Mouse (Mus musculus) embryonic facial prominence, embryonic 15.5 days (tissue): ENCODE data around the gene Fis1. TPM values are rescaled to one million over a fixed set of nuclear protein-coding genes. Genes with fewer than 3 reads are reported as not detected.

Source experiments
- ATAC-seq: fragments of 200-750 bp; cut with Nextera tagmentation; 2 replicates; pipeline ENCODE4 v1.8.0; 2017; ENCODE audit warnings: low read depth, moderate TSS enrichment; ENCODE audit not compliant: insufficient number of reproducible peaks, low FRiP score, low TSS enrichment
- H3K27ac ChIP-seq: fragments of 300-500 bp; sonication (generic); replicated peaks from 2 replicates; pipeline ENCODE4 v1.5.1; 2015; ENCODE audit warnings: mild to moderate bottlenecking, inconsistent platforms
- H3K27me3 ChIP-seq: fragments of 300-500 bp; sonication (generic); 2 replicates; pipeline ENCODE4 v1.6.1; 2015; ENCODE audit warnings: inconsistent platforms
- H3K36me3 ChIP-seq: fragments of 300-500 bp; sonication (generic); 2 replicates; pipeline ENCODE4 v1.6.1; 2015; ENCODE audit warnings: mild to moderate bottlenecking, inconsistent platforms
- H3K4me1 ChIP-seq: fragments of 300-500 bp; sonication (generic); 2 replicates; pipeline ENCODE4 v1.6.1; 2015; ENCODE audit warnings: inconsistent platforms
- H3K4me2 ChIP-seq: fragments of 300-500 bp; sonication (generic); replicated peaks from 2 replicates; pipeline ENCODE4 v1.6.1; 2015; ENCODE audit warnings: mild to moderate bottlenecking, inconsistent platforms
- H3K4me3 ChIP-seq: fragments of 300-500 bp; sonication (generic); replicated peaks from 2 replicates; pipeline ENCODE4 v1.5.1; 2015; ENCODE audit warnings: mild to moderate bottlenecking, inconsistent platforms
- H3K9ac ChIP-seq: fragments of 300-500 bp; sonication (generic); 2 replicates; pipeline ENCODE4 v1.6.1; 2015; ENCODE audit warnings: inconsistent platforms
- H3K9me3 ChIP-seq: fragments of 300-500 bp; sonication (generic); replicated peaks from 2 replicates; pipeline ENCODE4 v1.6.1; 2016; ENCODE audit warnings: inconsistent platforms
- WGBS: fragments of 180-500 bp; shearing (Covaris S2); methylation state at CpG from one replicate; pipeline ENCODE4 v1.1.7; 2015; 5-methylcytosine and 5-hydroxymethylcytosine counted together
- polyA plus RNA-seq: library from polyadenylated mRNA; unstranded; fragments of >200 nt; fragmentation: Nextera tagmentation; extraction: Ambion mirVana; gene quantifications from 2 replicates; pipeline ENCODE4 v1.2.1, GENCODE M21; 2015

Gene Fis1
- polyA plus RNA-seq, 1 experiment from 2014 or later = 256 TPM

GRCm38 (mm10) chr5:136960053-136960452 is 7.0 kb downstream of the Fis1 start:
- Histone ChIP-seq H3K27me3 (no peaks in the 10 kb centered on the region), H3K4me3 (no peak overlapping the region), H3K9ac (no peak overlapping the region), H3K9me3 (no peaks in the 10 kb centered on the region), H3K27ac (no peak overlapping the region), H3K4me1 (peaks cover 11% of the 10 kb centered on the region), H3K36me3 (peaks cover 23% of the 10 kb centered on the region), H3K4me2 (no peak overlapping the region)
- ATAC-seq = no peak
- WGBS = 90% methylated on average over 6 of the region's 6 CpGs

DNA sequence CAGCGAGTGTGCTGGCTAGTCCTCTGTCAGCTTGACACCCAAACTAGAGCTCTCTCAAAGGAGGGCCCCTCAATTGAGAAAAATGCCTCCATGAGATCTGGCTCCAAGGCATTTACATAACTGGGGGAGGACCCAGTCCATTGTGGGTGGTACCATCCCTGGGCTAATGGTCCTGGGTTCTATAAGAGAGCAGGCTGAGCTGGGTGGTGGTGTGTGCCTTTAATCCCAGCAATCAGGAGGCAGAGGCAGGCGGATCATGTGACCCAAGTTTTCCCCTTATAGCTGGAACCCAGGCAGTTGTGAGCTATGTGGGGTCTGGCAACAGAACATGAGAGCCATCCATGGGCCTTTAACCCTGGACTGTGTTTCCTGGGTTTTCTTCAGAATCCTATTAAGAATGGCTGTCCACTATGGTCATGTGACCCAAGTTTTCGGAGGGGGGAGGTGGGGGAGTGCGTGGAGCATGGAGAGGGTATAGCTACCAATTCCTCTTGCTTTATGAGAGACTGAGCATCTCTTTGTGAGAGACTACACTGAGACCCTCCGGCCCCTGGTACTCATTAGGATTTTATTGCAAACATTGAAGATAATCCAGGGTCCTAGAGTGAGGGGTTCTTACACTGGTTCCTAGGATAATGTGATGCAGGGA is 8.4 kb downstream of the Fis1 start:
- Histone ChIP-seq H3K36me3 (peaks cover 35% of the 10 kb centered on the region), H3K4me1 (peaks cover 14% of the 10 kb centered on the region), H3K27ac (peak overlapping the region; percentile 87), H3K4me2 (peak overlapping the region; percentile 70), H3K9ac (peak overlapping the region; percentile 70; the same call in 1 of the 2 replicates), H3K27me3 (no peaks in the 10 kb centered on the region), H3K9me3 (no peaks in the 10 kb centered on the region), H3K4me3 (peak overlapping the region; percentile 67)
- 21% methylated on average over 5 of the region's 5 CpGs for WGBS
- 0 out of 2 replicates have a peak, but pooled peaks have one; percentile 4 for ATAC-seq

GRCm38 (mm10) chr5:136961983-136962461 is 8.9 kb downstream of the Fis1 start:
- ATAC-seq = peak; percentile 92
- H3K27me3 ChIP-seq = no peaks in the 10 kb centered on the region
- peak overlapping the region; percentile 70 for H3K4me2 ChIP-seq
- peak overlapping the region; percentile 70 for H3K9ac ChIP-seq
- peak overlapping the region; percentile 67 for H3K4me3 ChIP-seq
- H3K27ac ChIP-seq = peak overlapping the region; percentile 87
- H3K4me1 ChIP-seq = peaks cover 14% of the 10 kb centered on the region
- 0% methylated on average over 20 of the region's 20 CpGs for WGBS
- H3K9me3 ChIP-seq = no peaks in the 10 kb centered on the region
- H3K36me3 ChIP-seq = peaks cover 35% of the 10 kb centered on the region

GRCm38 (mm10) chr5:136962501-136962900 is 9.4 kb downstream of the Fis1 start:
- Histone ChIP-seq H3K4me1 (peaks cover 14% of the 10 kb centered on the region), H3K4me2 (peak overlapping the region; percentile 70), H3K36me3 (peaks cover 33% of the 10 kb centered on the region), H3K4me3 (peak overlapping the region; percentile 67), H3K9me3 (no peaks in the 10 kb centered on the region), H3K27ac (peak overlapping the region; percentile 87), H3K27me3 (no peaks in the 10 kb centered on the region), H3K9ac (peak overlapping the region; percentile 70)
- WGBS = 2% methylated on average over 10 of the region's 10 CpGs
- ATAC-seq = peak; percentile 64; the same call in 1 of the 2 replicates

DNA sequence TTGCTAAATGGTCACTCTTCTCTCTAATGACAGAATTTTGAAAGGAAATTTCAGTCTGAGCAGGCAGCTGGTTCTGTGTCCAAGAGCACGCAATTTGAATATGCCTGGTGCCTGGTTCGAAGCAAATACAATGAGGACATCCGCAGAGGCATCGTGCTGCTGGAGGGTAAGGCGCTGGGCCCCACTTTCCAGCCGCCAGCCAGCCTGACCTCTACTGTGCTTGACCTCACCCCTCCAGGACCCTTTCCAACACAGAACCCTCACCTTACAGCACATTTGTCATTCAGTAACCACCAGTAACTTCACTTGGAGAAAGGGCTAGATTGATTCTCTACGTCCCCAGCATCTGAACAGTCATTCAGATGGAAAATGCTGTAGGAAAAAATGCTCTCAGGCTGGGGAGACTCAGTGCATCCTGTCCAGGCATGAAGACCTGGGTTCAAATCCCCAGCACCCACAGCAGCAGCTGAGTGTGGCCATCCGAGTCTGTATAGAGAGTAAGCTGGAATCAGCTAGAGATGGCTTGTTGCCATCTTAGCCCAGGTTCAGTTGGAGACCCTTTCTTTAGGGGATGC is 10.0 kb downstream of the Fis1 start:
- H3K4me1 ChIP-seq = peaks cover 14% of the 10 kb centered on the region
- H3K4me2 ChIP-seq = peak overlapping the region; percentile 70
- H3K9ac ChIP-seq = peak overlapping the region; percentile 70; the same call in 1 of the 2 replicates
- H3K4me3 ChIP-seq = peak overlapping the region; percentile 67
- H3K9me3 ChIP-seq = no peaks in the 10 kb centered on the region
- no peak overlapping the region for H3K27ac ChIP-seq
- no peak for ATAC-seq
- 77% methylated on average over 8 of the region's 8 CpGs for WGBS
- H3K27me3 ChIP-seq = no peaks in the 10 kb centered on the region
- H3K36me3 ChIP-seq = peaks cover 37% of the 10 kb centered on the region

DNA sequence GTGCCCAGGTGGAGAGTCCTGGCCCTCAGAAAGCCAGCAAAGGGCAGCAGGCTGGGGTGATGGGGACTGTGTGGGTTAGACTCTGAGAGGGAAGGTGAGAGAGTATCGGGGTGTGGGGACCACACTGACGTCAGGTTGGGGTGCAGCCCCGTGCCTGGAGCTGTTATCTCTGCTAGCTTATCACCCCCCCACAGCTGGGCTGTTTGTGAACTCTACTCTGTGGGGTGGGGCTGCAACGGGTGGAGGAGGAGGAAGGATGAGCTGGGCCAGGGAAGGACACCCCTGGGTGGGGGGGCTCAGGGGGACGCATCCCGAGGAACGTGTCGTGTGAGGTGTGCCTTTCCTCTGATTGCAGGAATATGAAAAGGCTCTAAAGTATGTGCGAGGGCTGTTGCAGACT is 12.1 kb downstream of the Fis1 start:
- Histone ChIP-seq H3K36me3 (peaks cover 39% of the 10 kb centered on the region), H3K27me3 (no peaks in the 10 kb centered on the region), H3K27ac (no peak overlapping the region), H3K4me3 (no peak overlapping the region), H3K4me1 (peaks cover 14% of the 10 kb centered on the region), H3K4me2 (no peak overlapping the region), H3K9ac (no peak overlapping the region), H3K9me3 (no peaks in the 10 kb centered on the region)
- WGBS = 84% methylated on average over 9 of the region's 9 CpGs
- no peak for ATAC-seq

DNA sequence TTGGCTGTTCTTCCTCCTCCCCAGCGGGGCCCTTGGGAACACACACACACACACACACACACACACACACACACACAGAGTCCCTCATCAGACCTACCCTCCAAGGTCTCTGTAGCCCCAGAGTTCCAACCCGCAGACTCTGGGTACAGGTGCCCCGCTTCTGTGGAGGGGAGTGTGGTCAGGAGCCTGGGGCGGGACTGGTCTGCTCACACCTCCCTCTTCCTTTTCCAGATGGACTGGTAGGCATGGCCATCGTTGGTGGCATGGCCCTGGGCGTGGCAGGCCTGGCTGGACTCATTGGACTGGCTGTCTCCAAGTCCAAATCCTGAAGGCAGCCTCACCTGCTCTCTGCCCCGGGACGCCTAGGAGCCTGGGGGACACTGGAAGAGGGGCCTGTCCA is 12.6 kb downstream of the Fis1 start:
- 94% methylated on average over 8 of the region's 8 CpGs for WGBS
- H3K4me3 ChIP-seq = no peak overlapping the region
- peaks cover 14% of the 10 kb centered on the region for H3K4me1 ChIP-seq
- H3K4me2 ChIP-seq = no peak overlapping the region
- H3K9me3 ChIP-seq = no peaks in the 10 kb centered on the region
- no peak for ATAC-seq
- H3K36me3 ChIP-seq = peaks cover 39% of the 10 kb centered on the region
- no peak overlapping the region for H3K9ac ChIP-seq
- H3K27me3 ChIP-seq = no peaks in the 10 kb centered on the region
- no peak overlapping the region; the same call in 1 of the 2 replicates for H3K27ac ChIP-seq

DNA sequence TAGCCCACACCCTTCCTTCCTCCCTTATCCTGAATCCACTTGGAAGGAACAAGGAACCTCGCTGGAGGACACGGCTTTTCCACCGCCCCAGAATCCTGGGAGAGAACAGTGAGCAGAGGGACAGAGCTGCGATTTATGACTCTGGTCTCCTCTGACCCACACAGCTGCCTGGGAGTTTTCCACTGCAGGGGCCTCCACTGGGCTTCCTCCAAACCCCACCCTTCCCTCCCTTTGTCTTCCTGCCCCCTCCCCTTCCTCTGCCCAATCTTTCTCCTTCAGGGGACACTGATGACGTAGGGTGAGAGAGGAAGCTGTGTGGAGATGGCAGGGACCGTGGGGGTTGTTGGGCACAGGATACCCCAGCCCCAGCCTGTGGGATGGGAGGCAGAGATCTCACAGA is 13.3 kb downstream of the Fis1 start, which contains the start of gene Cldn15:
TSS of gene Cldn15 (plus strand) at position 286 of the 400 bp plus-strand sequence.
- Histone ChIP-seq H3K36me3 (peaks cover 39% of the 10 kb centered on the region), H3K9me3 (no peaks in the 10 kb centered on the region), H3K27ac (no peak within 1 kb of the TSS; the same call in 1 of the 2 replicates), H3K9ac (no peak within 1 kb of the TSS), H3K4me3 (no peak within 1 kb of the TSS), H3K4me2 (no peak within 1 kb of the TSS), H3K27me3 (no peaks in the 10 kb centered on the region), H3K4me1 (peaks cover 14% of the 10 kb centered on the region)
- WGBS = 61% methylated on average over 6 of the region's 6 CpGs
- no peak for ATAC-seq

DNA sequence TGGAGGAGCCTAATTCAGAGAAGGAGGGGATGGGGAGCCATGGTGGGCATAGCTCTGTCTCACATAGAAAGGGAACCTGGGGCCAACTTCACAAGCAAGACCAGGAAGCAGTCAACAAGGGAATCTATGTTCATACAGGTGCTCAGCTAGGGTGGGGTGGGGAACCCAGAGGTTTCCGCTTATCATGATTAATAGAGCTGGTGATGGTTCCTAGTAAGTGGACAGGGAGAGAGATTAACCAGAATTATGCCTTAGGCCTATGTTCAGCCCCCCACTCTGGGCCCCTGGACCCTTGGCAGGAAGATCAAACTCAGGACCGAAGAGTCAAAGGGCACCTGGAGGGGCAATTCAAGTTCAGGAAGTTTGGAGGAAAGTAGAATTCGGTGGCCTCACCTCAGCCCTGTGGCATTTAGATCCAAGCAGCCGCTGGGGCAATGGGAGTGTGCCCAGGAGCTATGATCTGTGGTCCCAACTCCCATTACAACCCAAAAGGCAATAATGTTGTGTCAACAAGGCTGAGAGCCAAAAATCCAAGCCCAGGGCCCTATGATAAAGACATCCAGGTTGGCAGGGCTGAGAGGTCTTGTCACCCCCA is 13.9 kb downstream of the Fis1 start:
- no peak overlapping the region for H3K4me3 ChIP-seq
- H3K27ac ChIP-seq = no peak overlapping the region
- no peak overlapping the region for H3K9ac ChIP-seq
- H3K9me3 ChIP-seq = no peaks in the 10 kb centered on the region
- ATAC-seq = no peak
- peaks cover 11% of the 10 kb centered on the region for H3K4me1 ChIP-seq
- no peak overlapping the region for H3K4me2 ChIP-seq
- no peaks in the 10 kb centered on the region for H3K27me3 ChIP-seq
- WGBS = 85% methylated on average over 4 of the region's 4 CpGs
- H3K36me3 ChIP-seq = peaks cover 39% of the 10 kb centered on the region

- 71% methylated on average over 10 of the region's 10 CpGs for WGBS
- H3K9me3 ChIP-seq = no peaks in the 10 kb centered on the region
- ATAC-seq = no peak
- H3K9ac ChIP-seq = no peak overlapping the region
- peaks cover 11% of the 10 kb centered on the region for H3K4me1 ChIP-seq
- H3K36me3 ChIP-seq = peaks cover 39% of the 10 kb centered on the region
- H3K27me3 ChIP-seq = no peaks in the 10 kb centered on the region
- no peak overlapping the region for H3K27ac ChIP-seq
- no peak overlapping the region for H3K4me2 ChIP-seq
- H3K4me3 ChIP-seq = no peak overlapping the region
These were observed 14.5 kb downstream of the Fis1 start for GRCm38 (mm10) chr5:136967592-136967991.

DNA sequence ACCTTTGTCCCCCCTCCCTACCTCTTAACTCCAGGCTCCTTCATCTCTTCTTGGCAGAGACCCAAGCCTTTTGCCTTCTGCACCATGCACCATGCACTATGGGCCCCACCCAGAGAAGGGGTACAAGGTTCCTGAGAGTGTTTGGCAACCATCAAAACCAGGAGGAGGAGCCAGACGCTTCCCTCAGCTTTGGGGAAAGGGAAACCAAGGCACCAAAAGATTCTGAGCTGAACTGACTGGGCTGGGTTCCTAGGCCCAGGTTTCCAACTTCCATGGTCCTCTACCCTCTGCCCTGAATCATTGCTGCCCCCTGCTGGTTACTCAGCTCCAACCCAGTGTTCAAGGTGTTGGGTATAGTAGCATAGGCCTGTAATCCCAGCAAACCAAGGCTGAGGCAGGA is 17.6 kb downstream of the Fis1 start:
- no peak for ATAC-seq
- Histone ChIP-seq H3K27ac (no peak overlapping the region), H3K4me1 (peaks cover 4% of the 10 kb centered on the region), H3K9ac (no peak overlapping the region), H3K4me2 (no peak overlapping the region), H3K9me3 (no peaks in the 10 kb centered on the region), H3K36me3 (peaks cover 11% of the 10 kb centered on the region), H3K4me3 (no peak overlapping the region), H3K27me3 (no peaks in the 10 kb centered on the region)
- 55% methylated on average over 1 of the region's 1 CpGs for whole genome bisulfite sequencing
